Mouse (Mus musculus) cerebellum, postnatal 14 days (tissue): ENCODE measurements around the gene Gm3033.
"Not testable (repeated sequence)": the region's sequence is repeated elsewhere in the genome, so short reads cannot be mapped to it uniquely, and the experiment has no call there.

Experiments
- DNase-seq, 2 experiments: peaks; one replicate each; pipeline ENCODE4 v3.0.0; 2021; ENCODE audit warnings: mixed read lengths in 2 of 2

The Gm3033 gene

GRCm38 (mm10) chr14:3845945-3846344, at the start of gene Gm3033:
Gene Gm3033 (plus strand): TSS chr14:3846245.
- not testable (repeated sequence) for DNase-seq

GRCm38 (mm10) chr14:3809774-3810173, 36.3 kb upstream of the Gm3033 start, which contains the start of gene Gm3002:
Gene Gm3002 (plus strand): TSS chr14:3810074.
- not testable (repeated sequence) for DNase-seq

- DNase-seq, result not testable (repeated sequence)
Observed at GRCm38 (mm10) chr14:3883872-3884271, 37.8 kb downstream of the Gm3033 start, which contains the start of gene Gm2916. Gene Gm2916 (plus strand): TSS chr14:3884172.
